Mouse (Mus musculus): ENCODE results near the gene Nsd1. TPM values are rescaled to one million over a fixed set of nuclear protein-coding genes. Genes with fewer than 3 reads are reported as not detected.

The Nsd1 gene
- polyA plus RNA-seq, 1 experiment: 32.8 TPM

- H3K27me3 ChIP-seq (ENCODE audit: control insufficient read depth, insufficient read depth, low read length): no peaks in the 10 kb centered on the region
- H3K4me1 ChIP-seq (replicated peaks; ENCODE audit: control insufficient read depth, insufficient read depth, low read length): no peaks in the 10 kb centered on the region; the same call in 1 of the 2 replicates
- H3K36me3 ChIP-seq (ENCODE audit: control insufficient read depth, insufficient read depth, low read length): no peaks in the 10 kb centered on the region
- H3K4me3 ChIP-seq (ENCODE audit: control insufficient read depth, insufficient read depth, low read length): no peak overlapping the region
- DNase-seq: no peak
- WGBS: 85% methylated on average over 12 of the region's 12 CpGs
- H3K27ac ChIP-seq (ENCODE audit: control insufficient read depth, insufficient read depth, low read length): no peak overlapping the region
- TF ChIP-seq CTCF (IDR thresholded peaks at IDR 0.05; ENCODE audit: borderline replicate concordance, control insufficient read depth, extremely low read depth, insufficient read depth, low read length, poor library complexity): no peak
- no peak for TF ChIP-seq POLR2A (IDR thresholded peaks at IDR 0.05; ENCODE audit: control insufficient read depth, extremely low read depth, insufficient read depth, low read length, poor library complexity)
Observed at GRCm38 (mm10) chr13:55338131-55339054, 128.8 kb downstream of the Nsd1 start.

DNA sequence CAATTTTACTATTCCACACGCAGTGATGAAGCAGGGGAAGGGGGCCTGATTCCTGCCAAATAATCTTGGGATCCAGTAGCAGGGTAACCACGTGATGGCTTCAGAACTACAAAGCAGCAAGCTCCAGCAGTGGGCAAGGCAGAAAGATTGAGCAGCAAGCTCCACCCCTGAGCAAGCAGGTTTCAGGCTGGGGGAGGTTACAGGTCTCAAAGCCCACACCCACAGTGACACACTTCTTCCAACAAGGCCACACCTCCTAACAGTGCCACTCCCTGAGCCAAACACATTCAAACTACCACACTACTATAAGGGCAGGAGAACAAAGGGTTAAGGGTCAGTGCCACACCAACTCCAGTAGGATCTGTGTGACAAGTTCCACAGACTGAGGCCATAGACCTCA, 129.7 kb downstream of the Nsd1 start:
- WGBS: 46% methylated on average over 2 of the region's 2 CpGs
- Histone ChIP-seq H3K4me1 (replicated peaks; ENCODE audit: control insufficient read depth, insufficient read depth, low read length) (no peaks in the 10 kb centered on the region; the same call in 1 of the 2 replicates), H3K27me3 (ENCODE audit: control insufficient read depth, insufficient read depth, low read length) (no peaks in the 10 kb centered on the region), H3K27ac (ENCODE audit: control insufficient read depth, insufficient read depth, low read length) (no peak overlapping the region), H3K4me3 (ENCODE audit: control insufficient read depth, insufficient read depth, low read length) (no peak overlapping the region), H3K36me3 (ENCODE audit: control insufficient read depth, insufficient read depth, low read length) (no peaks in the 10 kb centered on the region; the same call in 1 of the 2 replicates)
- TF ChIP-seq CTCF (IDR thresholded peaks at IDR 0.05; ENCODE audit: borderline replicate concordance, control insufficient read depth, extremely low read depth, insufficient read depth, low read length, poor library complexity) (no peak), POLR2A (IDR thresholded peaks at IDR 0.05; ENCODE audit: control insufficient read depth, extremely low read depth, insufficient read depth, low read length, poor library complexity) (no peak)
- no peak for DNase-seq

DNA sequence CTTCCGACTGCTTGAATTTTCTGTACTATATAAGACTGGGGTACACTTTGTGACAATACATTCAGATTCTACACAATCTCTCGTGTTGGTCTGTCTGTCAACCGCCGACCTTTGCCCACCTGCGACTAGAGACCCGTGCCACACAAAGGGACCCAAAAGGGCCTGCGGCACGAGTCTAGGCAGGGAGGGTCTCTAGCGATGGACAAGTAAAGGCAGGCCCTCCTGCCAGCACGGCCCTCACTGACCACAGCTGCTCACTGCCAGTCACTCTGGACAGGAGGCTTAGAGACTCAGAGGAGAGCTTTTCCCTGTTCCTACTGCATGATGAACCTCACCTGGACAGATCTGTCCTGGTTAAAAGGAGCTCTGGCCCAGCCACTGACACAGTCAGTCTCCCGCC, 132.9 kb downstream of the Nsd1 start:
- no peak for DNase-seq
- no peaks in the 10 kb centered on the region; the same call in 1 of the 2 replicates for H3K4me1 ChIP-seq (replicated peaks; ENCODE audit: control insufficient read depth, insufficient read depth, low read length)
- H3K4me3 ChIP-seq (ENCODE audit: control insufficient read depth, insufficient read depth, low read length): no peak overlapping the region
- no peak overlapping the region for H3K27ac ChIP-seq (ENCODE audit: control insufficient read depth, insufficient read depth, low read length)
- no peaks in the 10 kb centered on the region for H3K27me3 ChIP-seq (ENCODE audit: control insufficient read depth, insufficient read depth, low read length)
- TF ChIP-seq CTCF (IDR thresholded peaks at IDR 0.05; ENCODE audit: borderline replicate concordance, control insufficient read depth, extremely low read depth, insufficient read depth, low read length, poor library complexity) (no peak), POLR2A (IDR thresholded peaks at IDR 0.05; ENCODE audit: control insufficient read depth, extremely low read depth, insufficient read depth, low read length, poor library complexity) (no peak)
- peaks cover 29% of the 10 kb centered on the region for H3K36me3 ChIP-seq (ENCODE audit: control insufficient read depth, insufficient read depth, low read length)
- WGBS: 80% methylated on average over 11 of the region's 11 CpGs

GRCm38 (mm10) chr13:55344286-55344685, 134.7 kb downstream of the Nsd1 start:
- WGBS: 92% methylated on average over 7 of the region's 7 CpGs
- TF ChIP-seq CTCF (IDR thresholded peaks at IDR 0.05; ENCODE audit: borderline replicate concordance, control insufficient read depth, extremely low read depth, insufficient read depth, low read length, poor library complexity) (no peak), POLR2A (IDR thresholded peaks at IDR 0.05; ENCODE audit: control insufficient read depth, extremely low read depth, insufficient read depth, low read length, poor library complexity) (no peak)
- Histone ChIP-seq H3K4me3 (ENCODE audit: control insufficient read depth, insufficient read depth, low read length) (no peak overlapping the region), H3K27ac (ENCODE audit: control insufficient read depth, insufficient read depth, low read length) (no peak overlapping the region), H3K4me1 (replicated peaks; ENCODE audit: control insufficient read depth, insufficient read depth, low read length) (no peaks in the 10 kb centered on the region; the same call in 1 of the 2 replicates), H3K27me3 (ENCODE audit: control insufficient read depth, insufficient read depth, low read length) (no peaks in the 10 kb centered on the region), H3K36me3 (ENCODE audit: control insufficient read depth, insufficient read depth, low read length) (peaks cover 47% of the 10 kb centered on the region)
- DNase-seq: no peak

DNA sequence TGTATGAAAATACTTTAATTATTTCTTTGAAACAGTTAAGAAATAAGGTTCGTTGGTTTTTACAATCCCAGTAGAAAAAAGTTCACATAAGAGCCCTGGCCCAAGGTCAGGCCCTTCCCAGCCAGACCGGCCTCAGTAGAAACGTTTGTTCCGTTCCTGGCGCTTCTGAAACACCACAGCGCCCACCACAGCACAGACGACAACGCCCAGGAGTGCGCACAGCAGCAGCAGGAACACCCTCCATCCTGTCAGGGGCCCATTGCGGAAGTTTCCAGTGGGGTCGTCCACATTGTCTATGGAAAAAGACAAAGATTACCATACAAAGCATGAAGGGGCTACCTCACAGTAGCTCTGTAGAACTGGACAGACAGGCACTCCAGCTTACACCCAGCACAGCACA, 137.2 kb downstream of the Nsd1 start:
- TF ChIP-seq POLR2A (IDR thresholded peaks at IDR 0.05; ENCODE audit: control insufficient read depth, extremely low read depth, insufficient read depth, low read length, poor library complexity) (no peak), CTCF (IDR thresholded peaks at IDR 0.05; ENCODE audit: borderline replicate concordance, control insufficient read depth, extremely low read depth, insufficient read depth, low read length, poor library complexity) (no peak)
- DNase-seq: no peak
- no peaks in the 10 kb centered on the region for H3K27me3 ChIP-seq (ENCODE audit: control insufficient read depth, insufficient read depth, low read length)
- no peak overlapping the region for H3K27ac ChIP-seq (ENCODE audit: control insufficient read depth, insufficient read depth, low read length)
- WGBS: 85% methylated on average over 11 of the region's 11 CpGs
- no peaks in the 10 kb centered on the region for H3K4me1 ChIP-seq (replicated peaks; ENCODE audit: control insufficient read depth, insufficient read depth, low read length)
- peaks cover 71% of the 10 kb centered on the region for H3K36me3 ChIP-seq (ENCODE audit: control insufficient read depth, insufficient read depth, low read length)
- no peak overlapping the region for H3K4me3 ChIP-seq (ENCODE audit: control insufficient read depth, insufficient read depth, low read length)

DNA sequence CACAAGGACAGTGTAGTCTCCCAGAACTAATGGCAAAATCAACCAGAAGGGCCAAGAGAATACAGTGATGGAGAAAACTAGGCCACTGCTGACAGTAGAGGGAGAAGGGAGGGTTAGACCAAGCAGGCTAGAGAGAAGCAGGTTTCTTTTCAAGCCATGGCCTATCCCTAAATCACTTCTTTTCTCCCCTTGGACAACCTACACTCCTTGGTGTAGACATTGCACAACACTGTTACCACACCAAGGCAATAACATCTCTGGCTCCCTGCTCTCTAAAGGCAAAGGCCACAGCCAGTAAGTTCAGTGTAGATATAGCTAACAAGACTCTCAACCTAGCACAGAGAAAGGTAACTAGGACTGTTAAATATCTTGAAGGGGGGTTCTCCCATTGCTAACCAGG, 151.6 kb downstream of the Nsd1 start:
- peaks cover 11% of the 10 kb centered on the region for H3K4me1 ChIP-seq (replicated peaks; ENCODE audit: control insufficient read depth, insufficient read depth, low read length)
- no peak overlapping the region for H3K27ac ChIP-seq (ENCODE audit: control insufficient read depth, insufficient read depth, low read length)
- no peaks in the 10 kb centered on the region for H3K27me3 ChIP-seq (ENCODE audit: control insufficient read depth, insufficient read depth, low read length)
- no peak overlapping the region for H3K4me3 ChIP-seq (ENCODE audit: control insufficient read depth, insufficient read depth, low read length)
- TF ChIP-seq CTCF (IDR thresholded peaks at IDR 0.05; ENCODE audit: borderline replicate concordance, control insufficient read depth, extremely low read depth, insufficient read depth, low read length, poor library complexity): no peak
- no peak for TF ChIP-seq POLR2A (IDR thresholded peaks at IDR 0.05; ENCODE audit: control insufficient read depth, extremely low read depth, insufficient read depth, low read length, poor library complexity)
- H3K36me3 ChIP-seq (ENCODE audit: control insufficient read depth, insufficient read depth, low read length): peaks cover 14% of the 10 kb centered on the region
- no peak for DNase-seq
